Mouse (Mus musculus) midbrain, embryonic 14.5 days (tissue): ENCODE data around the gene Ankrd52. TPM values are rescaled to one million over a fixed set of nuclear protein-coding genes. Genes with fewer than 3 reads are reported as not detected.

Experiments used
- ATAC-seq: fragments of 200-750 bp; cut with Nextera tagmentation; 2 replicates; pipeline ENCODE4 v1.8.0; 2017; ENCODE audit warnings: moderate number of reproducible peaks, moderate library complexity; ENCODE audit not compliant: low FRiP score, low TSS enrichment
- DNase-seq: peaks from one replicate; pipeline ENCODE4 v3.0.0-alpha.2; 2015
- H3K27ac ChIP-seq: fragments of 300-500 bp; sonication (generic); replicated peaks from 2 replicates; pipeline ENCODE4 v1.5.1; 2014; ENCODE audit warnings: mild to moderate bottlenecking, low read depth, low read length, moderate library complexity
- H3K27me3 ChIP-seq: fragments of 300-500 bp; sonication (generic); 2 replicates; pipeline ENCODE4 v1.6.1; 2014; ENCODE audit warnings: low read length, control low read depth, mixed read lengths; ENCODE audit not compliant: control insufficient read depth, insufficient read depth
- H3K36me3 ChIP-seq: fragments of 300-500 bp; sonication (generic); 2 replicates; pipeline ENCODE4 v1.6.1; 2014; ENCODE audit warnings: low read length, control low read depth; ENCODE audit not compliant: control insufficient read depth, insufficient read depth
- H3K4me1 ChIP-seq: fragments of 300-500 bp; sonication (generic); 2 replicates; pipeline ENCODE4 v1.6.1; 2014; ENCODE audit warnings: mild to moderate bottlenecking, antibody characterized with exemption, low read length, control low read depth; ENCODE audit not compliant: control insufficient read depth, insufficient read depth
- H3K4me2 ChIP-seq: fragments of 300-500 bp; sonication (generic); 2 replicates; pipeline ENCODE4 v1.6.1; 2014; ENCODE audit warnings: mild to moderate bottlenecking, low read length, moderate library complexity
- H3K4me3 ChIP-seq: fragments of 300-500 bp; sonication (generic); replicated peaks from 2 replicates; pipeline ENCODE4 v1.5.1; 2014; ENCODE audit warnings: low read depth, low read length
- H3K9ac ChIP-seq: fragments of 300-500 bp; sonication (generic); replicated peaks from 2 replicates; pipeline ENCODE4 v1.6.1; 2014; ENCODE audit warnings: mild to moderate bottlenecking, low read length, moderate library complexity
- H3K9me3 ChIP-seq: fragments of 300-500 bp; sonication (generic); 2 replicates; pipeline ENCODE4 v1.6.1; 2016; ENCODE audit warnings: low read length, control low read depth, mixed read lengths; ENCODE audit not compliant: control insufficient read depth
- WGBS: fragments of 180-500 bp; shearing (Covaris S2); extraction: QIAGEN DNeasy Blood & Tissue Kit; methylation state at CpG from one replicate; pipeline ENCODE4 v1.1.7; 2014; 5-methylcytosine and 5-hydroxymethylcytosine counted together
- polyA plus RNA-seq: library from polyadenylated mRNA; unstranded; fragments of >200 nt; fragmentation: Nextera tagmentation; extraction: Ambion mirVana; gene quantifications from 2 replicates; pipeline ENCODE4 v1.2.1, GENCODE M21; 2014

The Ankrd52 gene
- polyA plus RNA-seq, 1 experiment from 2014 or later: 13.3 TPM

DNA sequence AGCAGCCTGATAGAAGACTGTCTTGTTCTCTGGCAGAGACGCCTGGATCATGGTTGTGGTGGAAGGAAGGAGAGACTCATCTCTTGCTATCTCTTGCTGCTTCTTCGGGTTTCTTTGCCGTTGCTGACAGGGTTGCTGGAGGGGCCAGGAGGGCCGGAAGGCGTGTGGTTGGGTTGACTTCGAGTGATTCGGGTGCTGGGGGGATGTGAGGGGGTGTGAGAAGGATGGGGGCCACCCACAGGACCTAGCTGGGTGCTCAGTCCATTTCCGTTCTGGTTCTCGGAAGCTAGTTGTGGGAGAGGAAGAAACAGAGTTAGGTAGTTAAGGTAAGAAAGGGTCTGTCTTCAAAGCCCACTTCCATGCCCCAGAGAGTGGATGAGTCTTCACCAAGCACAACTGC is 24.7 kb downstream of the Ankrd52 start:
- no peak overlapping the region for H3K4me2 ChIP-seq
- 81% methylated on average over 9 of the region's 9 CpGs for WGBS
- H3K27ac ChIP-seq: no peak overlapping the region
- H3K9me3 ChIP-seq: no peaks in the 10 kb centered on the region
- ATAC-seq: no peak
- H3K9ac ChIP-seq: no peak overlapping the region
- no peak for DNase-seq
- no peak overlapping the region for H3K4me3 ChIP-seq
- peaks cover 17% of the 10 kb centered on the region for H3K36me3 ChIP-seq
- H3K4me1 ChIP-seq: no peaks in the 10 kb centered on the region; the same call in 1 of the 2 replicates
- no peaks in the 10 kb centered on the region for H3K27me3 ChIP-seq

DNA sequence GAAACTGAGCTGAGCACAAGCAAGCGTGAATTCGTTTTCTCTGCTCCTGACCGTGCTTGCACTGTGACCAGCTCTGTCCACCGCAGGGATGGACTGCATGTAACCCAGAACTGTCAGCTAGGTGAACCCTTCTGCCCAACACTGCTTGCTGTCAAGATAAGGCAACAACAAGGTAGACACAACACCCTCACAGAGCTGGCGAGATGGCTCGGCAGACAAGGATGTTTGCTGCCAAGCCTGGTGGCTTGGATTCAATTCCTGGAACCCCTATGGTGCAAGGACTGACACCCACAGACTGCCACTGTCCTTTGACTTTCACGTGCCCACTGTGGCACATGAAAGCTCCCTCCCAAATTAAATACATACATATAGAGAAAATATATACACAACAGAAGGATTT is 27.0 kb downstream of the Ankrd52 start:
- Histone ChIP-seq H3K9me3 (no peaks in the 10 kb centered on the region), H3K4me2 (no peak overlapping the region), H3K27me3 (no peaks in the 10 kb centered on the region), H3K9ac (no peak overlapping the region), H3K36me3 (peaks cover 25% of the 10 kb centered on the region), H3K4me1 (peaks cover 9% of the 10 kb centered on the region), H3K4me3 (no peak overlapping the region), H3K27ac (no peak overlapping the region)
- DNase-seq: no peak
- 88% methylated on average over 7 of the region's 7 CpGs for WGBS
- ATAC-seq: no peak

GRCm38 (mm10) chr10:128408591-128409535 is 31.9 kb downstream of the Ankrd52 start:
- WGBS: 19% methylated on average over 35 of the region's 35 CpGs
- Histone ChIP-seq H3K4me2 (peak overlapping the region; percentile 98), H3K4me3 (peak overlapping the region; percentile 97), H3K27me3 (no peaks in the 10 kb centered on the region), H3K4me1 (peaks cover 25% of the 10 kb centered on the region), H3K9me3 (no peaks in the 10 kb centered on the region), H3K36me3 (peaks cover 19% of the 10 kb centered on the region), H3K27ac (peak overlapping the region; percentile 88), H3K9ac (peak overlapping the region; percentile 66)
- peak; percentile 77 for DNase-seq
- 0 out of 2 replicates have a peak, but pooled peaks have one; percentile 0 for ATAC-seq

DNA sequence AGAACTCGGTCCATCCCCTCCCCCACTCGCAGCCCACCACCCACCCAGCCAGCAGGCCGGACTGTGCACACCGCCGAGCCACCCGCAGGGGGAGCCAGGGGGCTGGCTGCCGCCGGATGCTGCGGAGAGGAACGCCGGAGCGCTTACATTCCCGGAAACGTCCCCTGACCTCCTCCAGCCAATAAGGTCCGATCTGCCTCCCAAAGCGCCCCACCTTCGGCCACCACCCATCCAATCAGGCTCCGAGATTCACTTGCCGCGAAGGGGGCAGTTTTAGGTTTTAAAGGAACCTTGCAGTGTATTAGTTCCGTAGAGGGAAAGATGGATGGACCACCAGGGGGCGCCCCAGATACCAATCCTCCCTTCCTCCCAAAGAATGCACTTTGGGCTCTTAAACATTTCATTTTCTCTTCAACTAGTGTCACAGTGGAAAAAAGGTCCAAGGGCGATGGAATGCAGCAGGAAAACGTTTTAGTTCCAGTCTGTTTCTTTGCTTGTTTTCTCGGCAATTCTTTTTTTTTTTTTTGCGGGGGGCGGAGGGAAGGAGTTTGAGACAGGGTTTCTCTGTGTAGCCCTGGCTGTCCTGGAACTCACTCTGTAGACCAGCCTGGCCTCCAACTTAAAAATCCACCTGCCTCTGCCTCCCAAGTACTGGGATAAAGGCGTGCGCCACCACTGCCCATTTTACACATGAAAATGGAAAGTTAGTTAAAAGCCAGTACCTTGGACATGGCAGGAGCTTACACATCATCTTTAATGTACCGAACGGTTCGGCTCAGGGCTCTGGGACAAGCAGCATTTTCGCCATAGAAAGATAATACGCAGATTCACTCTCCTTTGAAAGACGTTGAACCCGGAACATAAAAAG is 33.0 kb downstream of the Ankrd52 start:
- ATAC-seq: peak; percentile 89
- H3K4me1 ChIP-seq: peaks cover 25% of the 10 kb centered on the region
- H3K27me3 ChIP-seq: no peaks in the 10 kb centered on the region
- 6% methylated on average over 36 of the region's 36 CpGs for WGBS
- H3K36me3 ChIP-seq: peaks cover 27% of the 10 kb centered on the region
- peak overlapping the region; percentile 66 for H3K9ac ChIP-seq
- peak overlapping the region; percentile 88 for H3K27ac ChIP-seq
- no peaks in the 10 kb centered on the region for H3K9me3 ChIP-seq
- peak overlapping the region; percentile 98 for H3K4me2 ChIP-seq
- peak overlapping the region; percentile 97 for H3K4me3 ChIP-seq
- DNase-seq: peak; percentile 97

DNA sequence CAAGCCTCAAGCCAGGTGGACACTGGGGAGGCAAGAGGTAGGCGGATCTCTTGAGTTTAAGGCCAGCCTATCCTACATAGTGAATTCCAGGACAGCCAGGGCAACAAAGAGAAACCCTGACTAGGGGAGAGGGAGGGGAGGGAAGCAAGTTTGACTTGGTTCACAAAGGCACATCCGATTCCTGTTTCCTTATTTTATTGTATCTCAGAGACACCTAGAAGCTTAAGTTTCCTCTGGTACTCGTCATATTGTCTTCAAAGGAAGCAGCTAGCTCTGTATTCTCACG is 33.6 kb downstream of the Ankrd52 start:
- DNase-seq (no peak), ATAC-seq (no peak)
- peak overlapping the region; percentile 98 for H3K4me2 ChIP-seq
- peak overlapping the region; percentile 84; the same call in 1 of the 2 replicates for H3K9ac ChIP-seq
- no peaks in the 10 kb centered on the region for H3K27me3 ChIP-seq
- peaks cover 25% of the 10 kb centered on the region for H3K4me1 ChIP-seq
- peak overlapping the region; percentile 88; the same call in 1 of the 2 replicates for H3K27ac ChIP-seq
- WGBS: 28% methylated on average over 4 of the region's 4 CpGs
- H3K36me3 ChIP-seq: peaks cover 30% of the 10 kb centered on the region
- H3K9me3 ChIP-seq: no peaks in the 10 kb centered on the region
- H3K4me3 ChIP-seq: peak overlapping the region; percentile 97

DNA sequence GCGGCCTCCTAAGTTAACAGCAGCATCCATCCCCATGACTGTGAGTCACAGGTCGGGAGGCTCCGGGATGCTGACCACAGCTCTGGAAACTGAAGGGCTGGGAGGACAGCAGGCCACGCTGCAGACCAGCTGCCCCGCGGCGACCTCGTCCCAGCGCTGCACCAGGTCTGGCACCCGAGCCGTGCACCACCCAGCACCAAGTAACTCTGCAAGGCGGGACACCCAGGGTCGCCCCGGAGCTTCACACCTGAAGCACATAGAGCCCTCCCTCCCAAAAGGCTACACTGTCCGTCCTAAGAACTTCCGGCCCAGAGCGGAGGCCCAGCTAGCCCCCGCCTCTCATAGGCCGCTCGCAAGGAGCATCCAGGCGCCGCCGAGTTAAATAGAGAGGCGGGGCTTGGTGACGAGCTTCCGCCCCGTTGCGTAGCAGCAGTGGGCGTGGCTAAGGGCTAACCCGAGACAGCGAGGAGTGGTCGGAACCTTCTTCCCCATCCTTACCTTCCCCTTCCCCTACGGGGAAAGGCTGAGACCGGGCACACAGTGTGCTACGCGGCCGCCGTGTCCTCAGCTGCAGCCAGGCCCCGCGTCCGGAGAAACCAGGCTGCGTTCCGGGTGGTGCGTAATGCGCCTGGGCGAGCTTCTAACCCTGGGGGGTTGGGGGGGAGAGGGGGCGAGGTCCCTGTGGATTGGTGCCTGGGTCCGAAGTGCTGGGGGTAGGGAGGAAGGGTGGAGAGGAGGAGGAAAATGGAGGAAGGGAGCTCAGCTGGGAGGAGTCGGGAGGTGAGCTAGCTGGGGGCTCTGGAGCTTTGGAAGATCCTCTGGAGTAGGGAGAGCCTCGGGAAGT is 34.5 kb downstream of the Ankrd52 start, which contains the start of the genes Nabp2 and Rnf41:
TSS of gene Nabp2 (minus strand) at position 282 of the 844 bp plus-strand sequence.
TSS of gene Rnf41 (plus strand) at position 447 of the 844 bp plus-strand sequence.
- H3K4me3 ChIP-seq: peak within 1 kb of the TSS; percentile 97
- DNase-seq: peak; percentile 99
- H3K9me3 ChIP-seq: no peaks in the 10 kb centered on the region
- H3K36me3 ChIP-seq: peaks cover 30% of the 10 kb centered on the region
- H3K4me2 ChIP-seq: peak within 1 kb of the TSS; percentile 98
- H3K27ac ChIP-seq: peak within 1 kb of the TSS; percentile 93
- no peaks in the 10 kb centered on the region for H3K27me3 ChIP-seq
- WGBS: under 1% methylated on average over 50 of the region's 50 CpGs
- ATAC-seq: peak; percentile 93
- H3K4me1 ChIP-seq: peaks cover 25% of the 10 kb centered on the region
- peak within 1 kb of the TSS; percentile 84 for H3K9ac ChIP-seq

DNA sequence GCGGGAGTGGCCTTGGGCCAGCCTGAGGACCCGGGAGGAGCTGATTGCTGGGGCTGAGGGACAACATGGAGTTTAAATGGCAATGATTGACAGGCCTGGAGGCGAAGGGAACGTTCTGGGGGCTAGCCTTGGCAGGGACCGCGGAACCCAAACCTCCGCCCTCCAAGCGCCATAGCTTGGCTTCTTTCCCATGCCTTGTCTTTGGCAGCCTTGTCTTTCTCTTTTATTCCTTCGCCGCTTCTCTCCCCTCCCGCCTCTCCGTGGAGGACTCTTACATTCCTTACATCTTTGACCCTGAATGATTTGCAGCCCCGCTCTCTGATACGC is 35.1 kb downstream of the Ankrd52 start:
- Histone ChIP-seq H3K4me2 (peak overlapping the region; percentile 98), H3K4me3 (peak overlapping the region; percentile 97), H3K9me3 (no peaks in the 10 kb centered on the region), H3K9ac (peak overlapping the region; percentile 84), H3K4me1 (peaks cover 25% of the 10 kb centered on the region), H3K36me3 (peaks cover 35% of the 10 kb centered on the region), H3K27ac (peak overlapping the region; percentile 93), H3K27me3 (no peaks in the 10 kb centered on the region)
- ATAC-seq (no peak), DNase-seq (peak; percentile 66)
- WGBS: under 1% methylated on average over 14 of the region's 14 CpGs

GRCm38 (mm10) chr10:128412558-128412957 is 35.6 kb downstream of the Ankrd52 start:
- Histone ChIP-seq H3K4me2 (peak overlapping the region; percentile 98), H3K27ac (peak overlapping the region; percentile 93), H3K4me1 (peaks cover 25% of the 10 kb centered on the region), H3K9me3 (no peaks in the 10 kb centered on the region), H3K27me3 (no peaks in the 10 kb centered on the region), H3K9ac (peak overlapping the region; percentile 84), H3K4me3 (peak overlapping the region; percentile 97), H3K36me3 (peaks cover 37% of the 10 kb centered on the region)
- 53% methylated on average over 1 of the region's 1 CpGs for WGBS
- DNase-seq (no peak), ATAC-seq (no peak)
